Mouse (Mus musculus) WW6 (cell line): Measurements from ENCODE around the gene Spata31d1c.

Experiments used
- DNase-seq: peaks from one replicate; pipeline ENCODE4 v3.0.0-alpha.2; 2013; ENCODE audit warnings: low read depth, low spot score

Spata31d1c gene

GRCm38 (mm10) chr13:65032758-65033157 is at the start of gene Spata31d1c:
Spata31d1c (plus strand) TSS chr13:65033058.
- no peak for DNase-seq

- DNase-seq = no peak
Observed at GRCm38 (mm10) chr13:64988828-64989227, 44.0 kb upstream of the Spata31d1c start.

GRCm38 (mm10) chr13:65005414-65005813 is 27.4 kb upstream of the Spata31d1c start:
- no peak for DNase-seq

- no peak for DNase-seq
Observed at GRCm38 (mm10) chr13:65006760-65007159, 26.1 kb upstream of the Spata31d1c start.

GRCm38 (mm10) chr13:65007971-65008370 is 24.9 kb upstream of the Spata31d1c start:
- no peak for DNase-seq

- no peak for DNase-seq
Observed at GRCm38 (mm10) chr13:65011052-65011738, 21.7 kb upstream of the Spata31d1c start.

GRCm38 (mm10) chr13:65035057-65035456 is 2.2 kb downstream of the Spata31d1c start:
- DNase-seq = no peak

GRCm38 (mm10) chr13:65052660-65053059 is 19.8 kb downstream of the Spata31d1c start, which contains the start of gene Prss47:
Prss47 (minus strand) TSS chr13:65052760.
- no peak for DNase-seq

GRCm38 (mm10) chr13:65069969-65070368 is 37.1 kb downstream of the Spata31d1c start:
- no peak for DNase-seq
